Mouse (Mus musculus) heart, embryonic 14.5 days (tissue): ENCODE data around the gene Spata18. TPM values are rescaled to one million over a fixed set of nuclear protein-coding genes. Genes with fewer than 3 reads are reported as not detected.

Source experiments
- ATAC-seq: fragments of 200-750 bp; cut with Nextera tagmentation; 2 replicates; pipeline ENCODE4 v1.8.0; 2017; ENCODE audit warnings: low read depth, moderate TSS enrichment; ENCODE audit not compliant: insufficient number of reproducible peaks, insufficient read depth, low FRiP score
- H3K27ac ChIP-seq, 2 experiments: fragments of 200-500 bp in 1 of 2; fragments of 300-500 bp in 1 of 2; sonication (generic) in 1 of 2; replicated peaks in 1 of 2; 2 replicates each; pipeline ENCODE4 v1.5.1; 2012 to 2014; ENCODE audit warnings: low read depth in 2 of 2, low read length in 2 of 2, control low read depth in 1 of 2, mild to moderate bottlenecking in 1 of 2, mixed read lengths in 1 of 2; ENCODE audit not compliant: control insufficient read depth in 1 of 2, insufficient read depth in 1 of 2
- H3K27me3 ChIP-seq: fragments of 300-500 bp; sonication (generic); 2 replicates; pipeline ENCODE4 v1.6.1; 2014; ENCODE audit warnings: mild to moderate bottlenecking, low read length, control low read depth; ENCODE audit not compliant: control insufficient read depth, insufficient read depth
- H3K36me3 ChIP-seq: fragments of 300-500 bp; sonication (generic); 2 replicates; pipeline ENCODE4 v1.6.1; 2014; ENCODE audit warnings: mild to moderate bottlenecking, control low read depth, low read length, mixed read lengths; ENCODE audit not compliant: control insufficient read depth, insufficient read depth
- H3K4me1 ChIP-seq, 2 experiments: fragments of 200-500 bp in 1 of 2; fragments of 300-500 bp in 1 of 2; sonication (generic) in 1 of 2; 2 replicates each; pipeline ENCODE4 v1.6.1; 2012 to 2014; ENCODE audit warnings: low read length in 2 of 2, control low read depth in 1 of 2, mixed read lengths in 1 of 2; ENCODE audit not compliant: control insufficient read depth in 2 of 2, insufficient read depth in 2 of 2
- H3K4me2 ChIP-seq: fragments of 300-500 bp; sonication (generic); 2 replicates; pipeline ENCODE4 v1.6.1; 2014; ENCODE audit warnings: mild to moderate bottlenecking, low read length
- H3K4me3 ChIP-seq, 2 experiments: fragments of 200-500 bp in 1 of 2; fragments of 300-500 bp in 1 of 2; sonication (generic) in 1 of 2; 2 replicates each; pipeline ENCODE4 v1.5.1; 2012 to 2014; ENCODE audit warnings: low read length in 2 of 2, mild to moderate bottlenecking in 2 of 2, control low read depth in 1 of 2, low read depth in 1 of 2, moderate library complexity in 1 of 2; ENCODE audit not compliant: control insufficient read depth in 1 of 2, insufficient read depth in 1 of 2
- H3K9ac ChIP-seq: fragments of 300-500 bp; sonication (generic); 2 replicates; pipeline ENCODE4 v1.6.1; 2014; ENCODE audit warnings: mild to moderate bottlenecking, low read length
- H3K9me3 ChIP-seq: fragments of 300-500 bp; sonication (generic); 2 replicates; pipeline ENCODE4 v1.6.1; 2016; ENCODE audit warnings: low read length, control low read depth; ENCODE audit not compliant: control insufficient read depth
- WGBS: fragments of 180-500 bp; shearing (Covaris S2); extraction: QIAGEN DNeasy Blood & Tissue Kit; methylation state at CpG from one replicate; pipeline ENCODE4 v1.1.7; 2014; 5-methylcytosine and 5-hydroxymethylcytosine counted together
- polyA plus RNA-seq: library from polyadenylated mRNA; unstranded; fragments of >200 nt; fragmentation: Nextera tagmentation; extraction: Ambion mirVana; gene quantifications from 2 replicates; pipeline ENCODE4 v1.2.1, GENCODE M21; 2014

The Spata18 gene
- polyA plus RNA-seq, 1 experiment from 2014 or later, result 0.84 TPM

DNA sequence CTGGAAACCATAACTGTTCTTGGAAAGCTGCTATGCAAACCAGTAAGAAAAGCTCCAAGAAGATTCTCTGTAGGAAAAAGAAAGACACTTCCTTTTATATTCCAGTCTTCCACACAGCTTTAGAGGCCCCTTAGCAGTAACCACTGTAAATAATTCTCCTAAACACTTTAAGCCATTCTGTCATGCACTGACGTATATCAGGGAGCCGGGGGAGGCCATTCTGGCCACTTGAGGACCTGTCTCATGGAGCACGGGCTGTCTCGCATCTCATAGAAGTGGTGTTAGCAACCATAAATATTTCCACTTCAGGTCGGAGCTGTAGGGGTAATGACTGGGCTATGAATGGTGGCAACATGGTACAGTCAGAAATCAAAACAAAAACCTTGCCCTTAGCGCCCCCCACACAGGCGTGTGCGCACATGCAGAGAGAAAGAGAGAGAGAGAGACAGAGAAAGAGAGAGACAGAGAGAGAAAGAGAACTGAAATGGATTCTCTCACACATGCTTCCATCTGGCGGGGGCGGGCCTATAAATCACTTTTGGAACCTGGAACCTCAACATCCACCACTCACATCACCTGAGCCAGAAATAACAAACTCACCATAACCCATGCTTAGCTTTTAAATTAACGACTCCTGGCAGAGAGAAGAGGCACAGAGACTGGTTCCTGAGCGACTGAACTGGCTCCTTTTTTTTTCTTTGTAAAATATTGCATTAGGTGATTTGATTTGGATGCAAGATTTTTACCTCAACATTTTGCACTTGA lies 50.9 kb downstream of the Spata18 start:
- H3K9ac ChIP-seq, result no peak overlapping the region
- 65% methylated on average over 12 of the region's 12 CpGs for WGBS
- peaks cover 6 to 8% of the 10 kb centered on the region in 2 experiments; a peak in 3 of 4 replicates for H3K4me1 ChIP-seq
- ATAC-seq, result no peak
- H3K4me2 ChIP-seq, result no peak overlapping the region
- H3K4me3 ChIP-seq, result no peak overlapping the region
- H3K9me3 ChIP-seq, result no peaks in the 10 kb centered on the region
- H3K36me3 ChIP-seq, result no peaks in the 10 kb centered on the region
- no peaks in the 10 kb centered on the region for H3K27me3 ChIP-seq
- peak overlapping the region in 1 of 2 experiments; percentile 16; a peak in 1 of 4 replicates for H3K27ac ChIP-seq

DNA sequence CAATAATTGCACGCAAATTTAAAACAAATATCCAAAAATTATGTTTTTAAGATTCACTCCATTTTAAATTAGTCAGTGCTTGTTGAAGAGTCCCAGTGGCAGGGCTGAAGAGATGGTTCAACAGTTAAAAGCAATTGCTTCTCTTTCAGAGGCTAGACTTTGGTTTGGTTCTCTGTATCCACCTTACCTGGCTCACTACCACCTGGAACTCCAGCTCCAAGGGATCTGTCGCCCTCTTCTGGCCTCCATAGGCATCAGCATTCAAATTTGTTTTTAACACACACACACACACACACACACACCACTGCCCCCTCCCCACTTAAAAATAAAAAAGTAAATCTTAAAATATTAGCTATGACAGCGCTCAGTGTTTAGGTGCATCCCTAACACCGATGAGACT lies 51.9 kb downstream of the Spata18 start:
- WGBS, result 93% methylated on average over 4 of the region's 4 CpGs
- Histone ChIP-seq H3K9me3 (no peaks in the 10 kb centered on the region), H3K4me1 (peaks cover 6 to 8% of the 10 kb centered on the region in 2 experiments; a peak in 3 of 4 replicates), H3K9ac (no peak overlapping the region), H3K27me3 (no peaks in the 10 kb centered on the region), H3K4me3 (no peak overlapping the region), H3K36me3 (no peaks in the 10 kb centered on the region), H3K27ac (no peak overlapping the region), H3K4me2 (no peak overlapping the region)
- ATAC-seq, result no peak

DNA sequence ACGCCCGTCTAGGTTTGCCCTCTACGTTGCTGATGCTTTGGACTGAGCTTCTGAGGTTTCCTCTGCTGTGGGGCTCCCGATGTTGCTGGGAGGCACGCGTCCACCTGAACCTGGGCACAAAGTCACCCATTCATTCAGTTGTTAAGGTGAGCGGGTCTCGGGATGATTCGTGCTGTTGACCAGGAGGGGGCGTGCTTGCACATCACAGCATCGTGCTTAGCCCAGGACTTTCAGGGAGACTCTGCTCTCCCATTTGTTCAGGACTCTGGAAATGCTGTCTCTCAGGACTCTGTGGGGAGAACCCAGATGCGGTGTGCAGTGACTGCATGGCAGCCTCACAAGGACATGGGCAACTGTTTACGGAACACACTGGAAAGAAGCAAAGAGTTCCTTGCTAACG lies 53.1 kb downstream of the Spata18 start:
- no peak overlapping the region for H3K27ac ChIP-seq
- no peak overlapping the region for H3K9ac ChIP-seq
- WGBS, result 32% methylated on average over 14 of the region's 14 CpGs
- no peak overlapping the region for H3K4me3 ChIP-seq
- H3K9me3 ChIP-seq, result no peaks in the 10 kb centered on the region
- H3K27me3 ChIP-seq, result no peaks in the 10 kb centered on the region
- no peaks in the 10 kb centered on the region for H3K36me3 ChIP-seq
- ATAC-seq, result no peak
- no peak overlapping the region for H3K4me2 ChIP-seq
- peaks cover 6 to 8% of the 10 kb centered on the region in 2 experiments; a peak in 3 of 4 replicates for H3K4me1 ChIP-seq

DNA sequence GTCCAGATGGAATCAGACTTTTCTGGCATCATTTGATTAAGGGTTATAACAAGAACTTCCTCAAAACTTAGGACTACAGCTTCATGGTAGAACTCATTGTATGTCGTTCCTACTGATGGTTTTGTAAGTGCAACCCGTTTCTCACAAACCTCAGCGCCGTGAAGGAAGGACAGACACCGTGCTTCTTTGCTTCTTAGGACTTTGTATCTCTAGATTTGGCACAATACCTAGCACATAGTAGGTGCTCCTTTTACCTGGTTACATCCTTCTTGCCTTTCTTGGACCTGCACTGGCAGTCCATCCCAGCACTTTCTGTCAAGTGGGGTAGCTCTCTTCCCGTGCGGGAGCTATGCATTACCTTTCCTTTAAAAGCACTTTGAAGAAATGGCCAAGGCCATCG lies 53.6 kb downstream of the Spata18 start:
- ATAC-seq, result no peak
- 85% methylated on average over 8 of the region's 8 CpGs for WGBS
- Histone ChIP-seq H3K36me3 (no peaks in the 10 kb centered on the region), H3K4me3 (no peak overlapping the region), H3K9me3 (no peaks in the 10 kb centered on the region), H3K27ac (no peak overlapping the region), H3K4me2 (no peak overlapping the region), H3K4me1 (peaks cover 6 to 8% of the 10 kb centered on the region in 2 experiments; a peak in 3 of 4 replicates), H3K9ac (no peak overlapping the region), H3K27me3 (no peaks in the 10 kb centered on the region)

DNA sequence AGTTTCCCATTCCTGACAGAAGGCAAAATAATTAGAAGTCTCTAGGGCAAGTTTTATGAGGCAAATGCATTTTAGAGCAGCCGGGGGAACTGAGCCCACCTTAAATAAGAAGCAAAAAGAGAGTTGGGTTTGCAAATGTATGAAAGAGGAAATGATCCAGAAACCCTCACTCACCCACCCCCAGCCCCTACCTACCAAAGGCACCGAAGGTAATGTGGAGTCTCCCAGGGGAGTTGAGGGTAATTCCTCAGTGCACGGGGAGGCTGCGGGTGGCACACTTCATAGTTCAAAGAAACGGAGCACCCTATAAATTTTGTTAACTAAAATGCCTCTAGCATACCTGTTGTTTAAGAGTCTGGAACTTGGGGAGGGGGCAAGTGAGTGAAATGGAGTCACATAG lies 54.1 kb downstream of the Spata18 start:
- Histone ChIP-seq H3K36me3 (no peaks in the 10 kb centered on the region), H3K9ac (no peak overlapping the region), H3K4me1 (peaks cover 6 to 8% of the 10 kb centered on the region in 2 experiments; a peak in 3 of 4 replicates), H3K27ac (no peak overlapping the region), H3K4me2 (no peak overlapping the region), H3K9me3 (no peaks in the 10 kb centered on the region), H3K4me3 (no peak overlapping the region), H3K27me3 (no peaks in the 10 kb centered on the region)
- no peak for ATAC-seq
- WGBS, result 92% methylated on average over 5 of the region's 5 CpGs

DNA sequence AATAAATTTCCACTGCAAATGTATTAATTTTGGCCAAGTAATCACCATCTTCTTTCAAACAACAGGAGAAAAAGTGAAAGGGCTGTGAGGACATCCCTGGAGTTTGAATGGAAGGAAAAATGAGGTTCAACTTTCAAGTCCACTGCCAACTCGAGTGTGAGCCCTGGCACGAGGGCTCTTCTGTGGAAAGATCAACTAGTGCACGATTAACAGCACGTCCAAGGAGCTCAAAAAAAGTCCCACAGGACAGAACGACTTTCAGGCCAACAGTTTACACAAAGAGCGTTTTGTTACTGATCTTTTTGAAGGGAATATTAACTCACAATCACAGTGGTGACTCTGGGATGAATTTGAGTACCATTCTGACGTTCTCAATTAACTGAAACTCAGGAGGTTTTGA lies 61.7 kb downstream of the Spata18 start:
- Histone ChIP-seq H3K27me3 (no peaks in the 10 kb centered on the region), H3K27ac (no peak overlapping the region), H3K4me3 (no peak overlapping the region), H3K4me2 (no peak overlapping the region), H3K4me1 (no peaks in the 10 kb centered on the region), H3K36me3 (no peaks in the 10 kb centered on the region), H3K9ac (no peak overlapping the region), H3K9me3 (no peaks in the 10 kb centered on the region)
- ATAC-seq, result no peak
- 61% methylated on average over 7 of the region's 7 CpGs for WGBS

DNA sequence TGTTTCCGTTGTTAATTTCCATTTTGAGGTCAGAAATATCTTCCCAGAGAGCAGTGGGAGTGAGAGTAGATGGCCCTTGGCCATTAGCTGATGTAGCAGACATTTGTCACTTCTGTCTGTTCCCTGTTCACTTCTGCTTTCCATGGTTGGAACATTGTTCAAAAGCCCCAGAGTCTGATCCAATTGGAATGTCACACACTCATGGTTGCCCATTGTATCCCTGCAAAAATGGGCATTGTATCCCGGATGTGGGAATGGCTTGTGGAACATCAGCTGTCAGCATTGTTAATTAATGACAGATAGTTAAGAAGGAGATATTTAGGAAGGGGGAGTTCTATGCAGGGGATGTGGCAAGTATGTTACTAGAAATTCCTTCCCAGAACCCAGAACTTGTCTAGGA lies 65.8 kb downstream of the Spata18 start:
- H3K27me3 ChIP-seq, result no peaks in the 10 kb centered on the region
- no peaks in the 10 kb centered on the region for H3K4me1 ChIP-seq

More for the DNA sequence above, 65.8 kb downstream of the Spata18 start:
- Histone ChIP-seq H3K4me2 (no peak overlapping the region), H3K9ac (no peak overlapping the region), H3K36me3 (no peaks in the 10 kb centered on the region), H3K4me3 (no peak overlapping the region), H3K9me3 (no peaks in the 10 kb centered on the region), H3K27ac (no peak overlapping the region)
- 68% methylated on average over 2 of the region's 2 CpGs for WGBS
- ATAC-seq, result no peak
